Comparison of ENCODE assay signal across 8 mouse cellular contexts in the genomic region with DNA sequence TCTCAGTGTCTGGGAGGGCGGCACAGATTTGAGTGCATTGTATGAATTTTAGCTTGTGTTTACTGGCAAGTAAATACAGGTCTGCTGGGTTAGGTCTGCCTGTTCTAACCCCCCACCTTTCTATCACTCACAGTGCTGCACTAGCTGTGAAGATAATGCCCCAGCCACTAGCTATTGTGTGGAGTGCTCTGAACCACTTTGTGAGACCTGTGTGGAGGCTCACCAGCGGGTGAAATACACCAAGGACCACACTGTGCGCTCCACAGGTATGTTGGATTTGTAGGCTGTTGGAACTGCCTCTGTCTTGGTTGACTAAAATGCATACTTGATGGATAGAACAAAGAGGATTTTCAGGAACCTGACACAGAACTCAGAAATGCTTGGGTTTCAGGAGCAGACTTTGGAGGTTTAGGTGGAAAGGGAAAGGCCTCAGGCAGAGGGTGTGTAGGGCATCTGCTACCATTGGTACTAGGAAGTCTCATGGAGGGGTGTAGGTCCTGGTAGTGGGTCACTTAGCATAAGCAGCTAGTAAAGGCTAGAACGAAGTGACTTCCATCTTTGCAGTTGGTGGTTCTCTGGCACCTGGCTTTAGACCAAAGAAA. TPM values are rescaled to one million over a fixed set of nuclear protein-coding genes. Genes with fewer than 3 reads are reported as not detected.
DNase-seq lines count a peak whose midpoint lies in the region; ATAC-seq and TF ChIP-seq lines count a peak whose summit lies in the region.

No protein-coding gene starts in this region.

- H3K4me3 ChIP-seq in spleen, adult 2 months (ENCODE audit: extremely low read depth, insufficient read depth, insufficient read length): peak overlapping the region; percentile 90; the same call in 1 of the 2 replicates
- H3K4me3 ChIP-seq in liver, embryonic 11.5 days (ENCODE audit: low read depth, low read length): peak overlapping the region; percentile 98

- peaks cover 8% of the 10 kb centered on the region; the same call in 1 of the 2 replicates for H3K4me1 ChIP-seq in spleen, adult 2 months (ENCODE audit: control insufficient read depth, insufficient read depth, insufficient read length)
- H3K4me1 ChIP-seq in liver, embryonic 11.5 days (replicated peaks; ENCODE audit: control insufficient read depth, insufficient read depth, low read length): peaks cover 26% of the 10 kb centered on the region

- TF ChIP-seq CTCF in spleen, adult 2 months (IDR thresholded peaks at IDR 0.05; ENCODE audit: extremely low read depth, insufficient read depth, insufficient read length, insufficient replicate concordance): no peak

- 37% methylated on average over 4 of the region's 4 CpGs for WGBS in spleen, adult 2 months
- 32% methylated on average over 4 of the region's 4 CpGs for WGBS in liver, embryonic 11.5 days

- peak overlapping the region; percentile 100 for H3K4me2 ChIP-seq in liver, embryonic 11.5 days

- TF ChIP-seq POLR2A in spleen, adult 2 months (IDR thresholded peaks at IDR 0.05; ENCODE audit: low read depth, low read length): no peak

- no peaks in the 10 kb centered on the region for H3K9me3 ChIP-seq in liver, embryonic 11.5 days (ENCODE audit: control insufficient read depth, low read length)

- no peaks in the 10 kb centered on the region for H3K27me3 ChIP-seq in spleen, adult 2 months (ENCODE audit: control insufficient read depth, insufficient read depth, low read length)
- no peaks in the 10 kb centered on the region for H3K27me3 ChIP-seq in liver, embryonic 11.5 days (replicated peaks; ENCODE audit: control insufficient read depth, insufficient read depth, low read length)

- no peak overlapping the region for H3K27ac ChIP-seq in spleen, adult 2 months (ENCODE audit: insufficient read depth, low read length)
- peak overlapping the region; percentile 100 for H3K27ac ChIP-seq in liver, embryonic 11.5 days (ENCODE audit: low read depth, low read length)

- peak overlapping the region; percentile 99 for H3K9ac ChIP-seq in liver, embryonic 11.5 days (ENCODE audit: low read depth, low read length)

- peak; percentile 28 for DNase-seq in cerebellum, adult 11-12 months
- no peak for DNase-seq in cerebellum, postnatal 4 days (ENCODE audit: low spot score in 2 of 2)
- no peak for DNase-seq in spleen, adult 2 months (ENCODE audit: low read depth in 1 of 2, low spot score in 2 of 2)
- no peak for DNase-seq in spleen, postnatal 14 days (ENCODE audit: low spot score in 2 of 2)
- no peak for DNase-seq in liver, embryonic 11.5 days (ENCODE audit: low spot score)
- peak; percentile 1 for DNase-seq in yolk sac, embryonic 10.5 days (ENCODE audit: low spot score)
- no peak for DNase-seq in kidney, adult 9 months
- no peak for DNase-seq in spleen, adult 12 weeks (ENCODE audit: low spot score)

- H3K36me3 ChIP-seq in spleen, adult 2 months (ENCODE audit: control insufficient read depth, insufficient read depth, low read length): peaks cover 31% of the 10 kb centered on the region
- peaks cover 53% of the 10 kb centered on the region for H3K36me3 ChIP-seq in liver, embryonic 11.5 days (ENCODE audit: control insufficient read depth, insufficient read depth, low read length)

- no peak for ATAC-seq in liver, embryonic 11.5 days (replicated peaks; ENCODE audit: low FRiP score)

RNA-seq across cellular contexts. Expression of gene Chmp2a, which starts 9.0 kb away (rescaled TPM):
- 40.2 and 41.1 TPM in 2 replicates for polyA plus RNA-seq in spleen, adult 2 months (2012; rRNA removed)
- polyA plus RNA-seq in liver, embryonic 11.5 days (2014; fragmentation: Nextera tagmentation; extraction: Ambion mirVana): 134 and 142 TPM in 2 replicates

RNA-seq across cellular contexts. Expression of gene Ube2m, which starts 12.5 kb away (rescaled TPM):
- polyA plus RNA-seq in spleen, adult 2 months (2012; rRNA removed): 62.7 and 90.8 TPM in 2 replicates
- 178 and 183 TPM in 2 replicates for polyA plus RNA-seq in liver, embryonic 11.5 days (2014; fragmentation: Nextera tagmentation; extraction: Ambion mirVana)

RNA-seq across cellular contexts. Expression of gene Zbtb45, which starts 15.8 kb away (rescaled TPM):
- 24.5 and 34.5 TPM in 2 replicates for polyA plus RNA-seq in spleen, adult 2 months (2012; rRNA removed)
- 27.5 and 27.9 TPM in 2 replicates for polyA plus RNA-seq in liver, embryonic 11.5 days (2014; fragmentation: Nextera tagmentation; extraction: Ambion mirVana)

RNA-seq across cellular contexts. Expression of gene Trim28, which starts 26.7 kb away (rescaled TPM):
- polyA plus RNA-seq in spleen, adult 2 months (2012; rRNA removed): 272 TPM in 2 replicates
- polyA plus RNA-seq in liver, embryonic 11.5 days (2014; fragmentation: Nextera tagmentation; extraction: Ambion mirVana): 339 and 346 TPM in 2 replicates

RNA-seq across cellular contexts. Expression of gene Slc27a5, which starts 27.6 kb away (rescaled TPM):
- polyA plus RNA-seq in spleen, adult 2 months (2012; rRNA removed): 0.21 TPM in 2 replicates
- polyA plus RNA-seq in liver, embryonic 11.5 days (2014; fragmentation: Nextera tagmentation; extraction: Ambion mirVana): 0.52 and 1.1 TPM in 2 replicates

Comparison
In these comparisons a context has a peak if more than half of its experiments do, and no peak if none do; other contexts are left out.
1. DNase-seq: peak in cerebellum, adult 11-12 months (single experiment) and yolk sac, embryonic 10.5 days (single experiment); none in cerebellum, postnatal 4 days (0 of 2), spleen, adult 2 months (0 of 2), spleen, postnatal 14 days (0 of 2), liver, embryonic 11.5 days (single experiment), kidney, adult 9 months (single experiment) and spleen, adult 12 weeks (single experiment).